Mouse (Mus musculus) thymus, adult 2 months (tissue): ENCODE data around the gene Msh4.

Experiments used
- CTCF ChIP-seq: fragments of 200-500 bp; IDR thresholded peaks from 2 replicates; pipeline ENCODE4 v1.5.1; 2012; ENCODE audit warnings: mild to moderate bottlenecking, control low read depth, low read length, moderate library complexity, borderline replicate concordance; ENCODE audit not compliant: control insufficient read depth, poor library complexity, insufficient read depth; ENCODE audit errors: extremely low read depth
- POLR2A ChIP-seq: fragments of 200-500 bp; IDR thresholded peaks from 2 replicates; pipeline ENCODE4 v1.6.1; 2012; ENCODE audit warnings: mild to moderate bottlenecking, low read length, control low read depth, moderate library complexity; ENCODE audit not compliant: control insufficient read depth, poor library complexity, insufficient read depth; ENCODE audit errors: extremely low read depth

- TF ChIP-seq CTCF (no peak), POLR2A (no peak)
Measured at GRCm38 (mm10) chr3:153908919-153909318, 3.0 kb upstream of the Msh4 start.
